Mouse (Mus musculus) embryonic facial prominence, embryonic 11.5 days (tissue): Measurements from ENCODE around the gene Prss56. TPM values are rescaled to one million over a fixed set of nuclear protein-coding genes. Genes with fewer than 3 reads are reported as not detected.
A peak's percentile ranks its signal among the peaks of the same experiment; 100 is the strongest.

Experiments used
- ATAC-seq: fragments of 200-750 bp; cut with Nextera tagmentation; replicated peaks from 2 replicates; pipeline ENCODE4 v1.8.0; 2017; ENCODE audit warnings: low read depth; ENCODE audit not compliant: insufficient number of reproducible peaks, low FRiP score, low TSS enrichment
- DNase-seq: peaks from one replicate; pipeline ENCODE4 v3.0.0-alpha.2; 2015; ENCODE audit warnings: low spot score
- H3K27ac ChIP-seq: fragments of 300-500 bp; sonication (generic); replicated peaks from 2 replicates; pipeline ENCODE4 v1.5.1; 2014; ENCODE audit warnings: mild to moderate bottlenecking, low read depth, low read length, control low read depth
- H3K27me3 ChIP-seq: fragments of 300-500 bp; sonication (generic); 2 replicates; pipeline ENCODE4 v1.6.1; 2014; ENCODE audit warnings: mild to moderate bottlenecking, low read length, moderate library complexity, mixed read lengths; ENCODE audit not compliant: control insufficient read depth, insufficient read depth
- H3K36me3 ChIP-seq: fragments of 300-500 bp; sonication (generic); replicated peaks from 2 replicates; pipeline ENCODE4 v1.6.1; 2014; ENCODE audit warnings: low read depth, mild to moderate bottlenecking, low read length, moderate library complexity, mixed read lengths; ENCODE audit not compliant: control insufficient read depth, insufficient read depth
- H3K4me1 ChIP-seq: fragments of 300-500 bp; sonication (generic); 2 replicates; pipeline ENCODE4 v1.6.1; 2014; ENCODE audit warnings: low read length, mixed read lengths; ENCODE audit not compliant: control insufficient read depth, insufficient read depth
- H3K4me2 ChIP-seq: fragments of 300-500 bp; sonication (generic); 2 replicates; pipeline ENCODE4 v1.6.1; 2014; ENCODE audit warnings: low read depth, mild to moderate bottlenecking, control low read depth, low read length, moderate library complexity
- H3K4me3 ChIP-seq: fragments of 300-500 bp; sonication (generic); 2 replicates; pipeline ENCODE4 v1.5.1; 2014; ENCODE audit warnings: low read depth, low read length, control low read depth
- H3K9ac ChIP-seq: fragments of 300-500 bp; sonication (generic); replicated peaks from 2 replicates; pipeline ENCODE4 v1.6.1; 2014; ENCODE audit warnings: mild to moderate bottlenecking, control low read depth, low read length
- H3K9me3 ChIP-seq: fragments of 300-500 bp; sonication (generic); replicated peaks from 2 replicates; pipeline ENCODE4 v1.6.1; 2016; ENCODE audit warnings: mild to moderate bottlenecking, low read length, inconsistent platforms, mixed read lengths; ENCODE audit not compliant: control insufficient read depth
- WGBS: fragments of 180-500 bp; shearing (Covaris S2); extraction: QIAGEN DNeasy Blood & Tissue Kit; methylation state at CpG from one replicate; pipeline ENCODE4 v1.1.7; 2014; 5-methylcytosine and 5-hydroxymethylcytosine counted together
- polyA plus RNA-seq: library from polyadenylated mRNA; unstranded; fragments of >200 nt; fragmentation: Nextera tagmentation; extraction: Ambion mirVana; gene quantifications from 2 replicates; pipeline ENCODE4 v1.2.1, GENCODE M21; 2014

Gene Prss56
- polyA plus RNA-seq, 1 experiment from 2014 or later = 0.28 TPM

GRCm38 (mm10) chr1:87155531-87156198 is 27.4 kb upstream of the Prss56 start:
- Histone ChIP-seq H3K27me3 (peaks cover 74% of the 10 kb centered on the region), H3K4me1 (no peaks in the 10 kb centered on the region), H3K9ac (peak overlapping the region; percentile 20; the same call in 1 of the 2 replicates), H3K9me3 (no peaks in the 10 kb centered on the region), H3K4me2 (peak overlapping the region; percentile 64), H3K36me3 (no peaks in the 10 kb centered on the region), H3K4me3 (peak overlapping the region; percentile 34), H3K27ac (no peak overlapping the region)
- no peak for ATAC-seq
- 1% methylated on average over 41 of the region's 56 CpGs for WGBS
- DNase-seq = peak; percentile 65

- Histone ChIP-seq H3K9me3 (no peaks in the 10 kb centered on the region), H3K4me1 (no peaks in the 10 kb centered on the region), H3K4me3 (peak within 1 kb of the TSS; percentile 34), H3K9ac (peak within 1 kb of the TSS; percentile 20; the same call in 1 of the 2 replicates), H3K36me3 (no peaks in the 10 kb centered on the region), H3K27me3 (peaks cover 74% of the 10 kb centered on the region), H3K4me2 (peak within 1 kb of the TSS; percentile 64), H3K27ac (no peak within 1 kb of the TSS)
- no peak for DNase-seq
- no peak for ATAC-seq
- WGBS = 0% methylated on average over 11 of the region's 12 CpGs
These were observed 26.9 kb upstream of the Prss56 start, which contains the start of gene Ecel1 for GRCm38 (mm10) chr1:87156199-87156587. Gene Ecel1 (minus strand): TSS chr1:87156521.

GRCm38 (mm10) chr1:87159396-87159795 is 23.7 kb upstream of the Prss56 start:
- H3K9me3 ChIP-seq = no peaks in the 10 kb centered on the region
- WGBS = 87% methylated on average over 3 of the region's 3 CpGs
- H3K4me2 ChIP-seq = no peak overlapping the region
- H3K36me3 ChIP-seq = no peaks in the 10 kb centered on the region
- H3K9ac ChIP-seq = no peak overlapping the region
- ATAC-seq (no peak), DNase-seq (no peak)
- H3K27ac ChIP-seq = no peak overlapping the region
- H3K27me3 ChIP-seq = peaks cover 42% of the 10 kb centered on the region
- no peaks in the 10 kb centered on the region for H3K4me1 ChIP-seq
- H3K4me3 ChIP-seq = no peak overlapping the region

GRCm38 (mm10) chr1:87164164-87164795 is 18.8 kb upstream of the Prss56 start:
- H3K4me2 ChIP-seq = no peak overlapping the region
- ATAC-seq (no peak), DNase-seq (no peak)
- no peaks in the 10 kb centered on the region for H3K9me3 ChIP-seq
- H3K27me3 ChIP-seq = peaks cover 6% of the 10 kb centered on the region; the same call in 1 of the 2 replicates
- H3K27ac ChIP-seq = no peak overlapping the region
- 26% methylated on average over 11 of the region's 11 CpGs for WGBS
- H3K36me3 ChIP-seq = no peaks in the 10 kb centered on the region
- no peaks in the 10 kb centered on the region for H3K4me1 ChIP-seq
- no peak overlapping the region for H3K4me3 ChIP-seq
- no peak overlapping the region for H3K9ac ChIP-seq

GRCm38 (mm10) chr1:87164796-87165184 is 18.3 kb upstream of the Prss56 start:
- Histone ChIP-seq H3K27me3 (peaks cover 6% of the 10 kb centered on the region; the same call in 1 of the 2 replicates), H3K9ac (no peak overlapping the region), H3K36me3 (no peaks in the 10 kb centered on the region), H3K27ac (no peak overlapping the region), H3K4me2 (no peak overlapping the region), H3K9me3 (no peaks in the 10 kb centered on the region), H3K4me3 (no peak overlapping the region), H3K4me1 (no peaks in the 10 kb centered on the region)
- ATAC-seq (no peak), DNase-seq (no peak)
- 41% methylated on average over 9 of the region's 9 CpGs for WGBS

- Histone ChIP-seq H3K27me3 (peaks cover 3% of the 10 kb centered on the region; the same call in 1 of the 2 replicates), H3K9ac (no peak overlapping the region), H3K4me2 (peak overlapping the region; percentile 16), H3K36me3 (no peaks in the 10 kb centered on the region), H3K9me3 (no peaks in the 10 kb centered on the region), H3K4me1 (peaks cover 3% of the 10 kb centered on the region; the same call in 1 of the 2 replicates), H3K27ac (no peak overlapping the region), H3K4me3 (no peak overlapping the region)
- DNase-seq = no peak
- WGBS = 2% methylated on average over 18 of the region's 19 CpGs
- ATAC-seq = 0 out of 2 replicates have a peak, but pooled peaks have one; percentile 5
These were observed 12.7 kb upstream of the Prss56 start for GRCm38 (mm10) chr1:87170458-87170857.

GRCm38 (mm10) chr1:87171312-87171711 is 11.8 kb upstream of the Prss56 start:
- WGBS = 78% methylated on average over 1 of the region's 1 CpGs
- Histone ChIP-seq H3K27me3 (peaks cover 3% of the 10 kb centered on the region; the same call in 1 of the 2 replicates), H3K4me3 (no peak overlapping the region), H3K4me1 (peaks cover 3% of the 10 kb centered on the region; the same call in 1 of the 2 replicates), H3K27ac (no peak overlapping the region), H3K36me3 (no peaks in the 10 kb centered on the region), H3K9ac (no peak overlapping the region), H3K9me3 (no peaks in the 10 kb centered on the region), H3K4me2 (no peak overlapping the region)
- DNase-seq (no peak), ATAC-seq (no peak)

- Histone ChIP-seq H3K4me3 (no peak overlapping the region), H3K4me2 (no peak overlapping the region), H3K36me3 (no peaks in the 10 kb centered on the region), H3K4me1 (peaks cover 3% of the 10 kb centered on the region; the same call in 1 of the 2 replicates), H3K9ac (no peak overlapping the region), H3K9me3 (no peaks in the 10 kb centered on the region), H3K27me3 (peaks cover 3% of the 10 kb centered on the region; the same call in 1 of the 2 replicates), H3K27ac (no peak overlapping the region)
- no peak for DNase-seq
- ATAC-seq = no peak
- 47% methylated on average over 9 of the region's 9 CpGs for WGBS
These were observed 10.8 kb upstream of the Prss56 start for GRCm38 (mm10) chr1:87172316-87172715.
